In genomic region chr11:102748381-102748780, GRCm38 (mm10) we compare ENCODE assay signal across 12 mouse cellular contexts. TPM values are rescaled to one million over a fixed set of nuclear protein-coding genes. Genes with fewer than 3 reads are reported as not detected.
DNase-seq lines count a peak whose midpoint lies in the region; ATAC-seq and TF ChIP-seq lines count a peak whose summit lies in the region.
"Had no signal": no experiment of that assay in that cellular context is flagged by ENCODE, and none has a peak within 500 bp of the region (broad histone marks: within the 10 kb centered on the region; RNA-seq: fewer than 3 reads in every experiment).

No protein-coding gene starts in this region.

- H3K4me2 ChIP-seq in lung, postnatal 0 days (replicated peaks; ENCODE audit: low read depth, low read length): no peak overlapping the region
- H3K4me2 ChIP-seq in stomach, postnatal 0 days (replicated peaks; ENCODE audit: low read depth): no peak overlapping the region
- H3K4me2 ChIP-seq in forebrain, postnatal 0 days (ENCODE audit: low read depth): no peak overlapping the region
- H3K4me2 ChIP-seq: heart, embryonic 15.5 days; hindbrain, embryonic 13.5 days had no signal

- no peak overlapping the region for H3K27ac ChIP-seq in lung, postnatal 0 days (ENCODE audit: low read length)
- H3K27ac ChIP-seq in stomach, postnatal 0 days (replicated peaks): no peak overlapping the region; the same call in 1 of the 2 replicates
- H3K27ac ChIP-seq in forebrain, postnatal 0 days (ENCODE audit: low read depth, low read length): no peak overlapping the region
- H3K27ac ChIP-seq: heart, embryonic 15.5 days; hindbrain, embryonic 13.5 days had no signal

- no peaks in the 10 kb centered on the region for H3K9me3 ChIP-seq in lung, postnatal 0 days (ENCODE audit: low read length)
- no peaks in the 10 kb centered on the region for H3K9me3 ChIP-seq in stomach, postnatal 0 days (ENCODE audit: control insufficient read depth, low read length)
- no peaks in the 10 kb centered on the region for H3K9me3 ChIP-seq in forebrain, postnatal 0 days (ENCODE audit: low read length)
- H3K9me3 ChIP-seq: heart, embryonic 15.5 days; hindbrain, embryonic 13.5 days had no signal

- peak; percentile 78 for DNase-seq in cerebellum, adult 11 months
- peak; percentile 31 for DNase-seq in lung, postnatal 0 days (ENCODE audit: low spot score)
- no peak for DNase-seq in lung, postnatal 36 days
- peak; percentile 91 for DNase-seq in cerebellum, adult 9-11 months
- no peak for DNase-seq in stomach, postnatal 0 days (ENCODE audit: low spot score)
- DNase-seq in right cerebral cortex, postnatal 4 days: no peak
- DNase-seq in forebrain, postnatal 0 days: no peak

- WGBS in lung, postnatal 0 days: 59% methylated on average over 4 of the region's 4 CpGs
- WGBS in stomach, postnatal 0 days: 49% methylated on average over 4 of the region's 4 CpGs
- WGBS in forebrain, postnatal 0 days: 66% methylated on average over 4 of the region's 4 CpGs

- ATAC-seq in cerebellum, adult (ENCODE audit: insufficient number of reproducible peaks, low FRiP score, low TSS enrichment): no peak
- ATAC-seq in lung, postnatal 0 days: no peak
- ATAC-seq in stomach, postnatal 0 days (ENCODE audit: low FRiP score, low TSS enrichment): 0 out of 2 replicates have a peak, but pooled peaks have one; percentile 39
- ATAC-seq in forebrain, postnatal 0 days: no peak
- ATAC-seq: intestine, postnatal 0 days had no signal

- H3K36me3 ChIP-seq in lung, postnatal 0 days (ENCODE audit: insufficient read depth, low read length): no peaks in the 10 kb centered on the region
- no peaks in the 10 kb centered on the region for H3K36me3 ChIP-seq in stomach, postnatal 0 days (ENCODE audit: control insufficient read depth, insufficient read depth, low read length)
- no peaks in the 10 kb centered on the region for H3K36me3 ChIP-seq in forebrain, postnatal 0 days (ENCODE audit: insufficient read depth)
- H3K36me3 ChIP-seq: heart, embryonic 15.5 days; hindbrain, embryonic 13.5 days had no signal

- no peak overlapping the region for H3K9ac ChIP-seq in lung, postnatal 0 days (replicated peaks; ENCODE audit: low read depth)
- no peak overlapping the region for H3K9ac ChIP-seq in stomach, postnatal 0 days (ENCODE audit: low read length)
- H3K9ac ChIP-seq in forebrain, postnatal 0 days: no peak overlapping the region
- H3K9ac ChIP-seq: heart, embryonic 15.5 days; hindbrain, embryonic 13.5 days had no signal

- H3K4me3 ChIP-seq in lung, postnatal 0 days (ENCODE audit: low read depth, low read length): no peak overlapping the region
- H3K4me3 ChIP-seq in stomach, postnatal 0 days (ENCODE audit: low read depth, low read length): no peak overlapping the region
- H3K4me3 ChIP-seq in forebrain, postnatal 0 days (ENCODE audit: low read depth, low read length): no peak overlapping the region
- H3K4me3 ChIP-seq: heart, embryonic 15.5 days; hindbrain, embryonic 13.5 days had no signal

- no peaks in the 10 kb centered on the region for H3K4me1 ChIP-seq in lung, postnatal 0 days (ENCODE audit: insufficient read depth, low read depth, low read length)
- no peaks in the 10 kb centered on the region for H3K4me1 ChIP-seq in stomach, postnatal 0 days (replicated peaks; ENCODE audit: control insufficient read depth, insufficient read depth)
- H3K4me1 ChIP-seq in forebrain, postnatal 0 days (ENCODE audit: insufficient read depth): no peaks in the 10 kb centered on the region

- H3K27me3 ChIP-seq in lung, postnatal 0 days (replicated peaks; ENCODE audit: insufficient read depth, low read length): no peaks in the 10 kb centered on the region
- H3K27me3 ChIP-seq in stomach, postnatal 0 days (ENCODE audit: control insufficient read depth, insufficient read depth, low read length): no peaks in the 10 kb centered on the region
- no peaks in the 10 kb centered on the region for H3K27me3 ChIP-seq in forebrain, postnatal 0 days (ENCODE audit: insufficient read depth, low read length)

- no peak for TF ChIP-seq CTCF in lung, postnatal 0 days (IDR thresholded peaks at IDR 0.05)
- TF ChIP-seq CTCF in stomach, postnatal 0 days (IDR thresholded peaks at IDR 0.05; ENCODE audit: low read depth): no peak
- no peak for TF ChIP-seq CTCF in forebrain, postnatal 0 days (IDR thresholded peaks at IDR 0.05; ENCODE audit: low read depth)

- no peak for TF ChIP-seq EP300 in lung, postnatal 0 days (IDR thresholded peaks at IDR 0.05)
- no peak for TF ChIP-seq EP300 in stomach, postnatal 0 days (optimal IDR thresholded peaks at IDR 0.05)

RNA-seq across cellular contexts. Expression of gene Adam11, which starts 12.9 kb away (rescaled TPM):
- 0.78 and 1.8 TPM in 2 replicates for polyA plus RNA-seq in lung, postnatal 0 days (2015; fragmentation: Nextera tagmentation; extraction: Ambion mirVana)
- 1.8 and 2.0 TPM in 2 replicates for polyA plus RNA-seq in stomach, postnatal 0 days (2015; fragmentation: Nextera tagmentation; extraction: Ambion mirVana)
- total RNA-seq in forebrain, postnatal 0 days (2014; rRNA removed): 37.9 and 49.9 TPM in 2 replicates
- 14.1 and 17.6 TPM in 2 replicates for polyA plus RNA-seq in forebrain, postnatal 0 days (2015; fragmentation: Nextera tagmentation; extraction: Ambion mirVana)
- total RNA-seq: neutrophil, adult 5-6 weeks had no signal

RNA-seq across cellular contexts. Expression of gene Ccdc43, which starts 50.8 kb away (rescaled TPM):
- polyA plus RNA-seq in lung, postnatal 0 days (2015; fragmentation: Nextera tagmentation; extraction: Ambion mirVana): 20.4 and 22.8 TPM in 2 replicates
- 19.0 and 20.8 TPM in 2 replicates for polyA plus RNA-seq in stomach, postnatal 0 days (2015; fragmentation: Nextera tagmentation; extraction: Ambion mirVana)
- 33.6 and 36.9 TPM in 2 replicates for total RNA-seq in forebrain, postnatal 0 days (2014; rRNA removed)
- 32.1 and 36.6 TPM in 2 replicates for polyA plus RNA-seq in forebrain, postnatal 0 days (2015; fragmentation: Nextera tagmentation; extraction: Ambion mirVana)

Comparison
In these comparisons a context has a peak if more than half of its experiments do, and no peak if none do; other contexts are left out.
1. DNase-seq: peak in cerebellum, adult 11 months (single experiment), lung, postnatal 0 days (single experiment) and cerebellum, adult 9-11 months (single experiment); none in lung, postnatal 36 days (single experiment), stomach, postnatal 0 days (single experiment), right cerebral cortex, postnatal 4 days (single experiment) and forebrain, postnatal 0 days (single experiment).